Mouse (Mus musculus): Measurements from ENCODE around the gene Calcb.

Gene Calcb

GRCm38 (mm10) chr7:114753471-114753870, 35.0 kb downstream of the Calcb start:
- no peak for DNase-seq (ENCODE audit: low spot score in 2 of 2)

- no peak for DNase-seq (ENCODE audit: low spot score in 2 of 2)
Observed at GRCm38 (mm10) chr7:114754196-114754595, 35.8 kb downstream of the Calcb start.

- no peak for DNase-seq (ENCODE audit: low spot score in 2 of 2)
Observed at GRCm38 (mm10) chr7:114754626-114755025, 36.2 kb downstream of the Calcb start.

- no peak for DNase-seq (ENCODE audit: low spot score in 2 of 2)
Observed at GRCm38 (mm10) chr7:114762660-114763059, 44.2 kb downstream of the Calcb start.

- DNase-seq (ENCODE audit: low spot score in 2 of 2) = no peak
Observed at GRCm38 (mm10) chr7:114765273-114765672, 46.8 kb downstream of the Calcb start.

- no peak for DNase-seq (ENCODE audit: low spot score in 2 of 2)
Observed at GRCm38 (mm10) chr7:114766523-114766922, 48.1 kb downstream of the Calcb start.

GRCm38 (mm10) chr7:114768516-114768915, 50.1 kb downstream of the Calcb start:
- DNase-seq (ENCODE audit: low spot score in 2 of 2) = no peak

GRCm38 (mm10) chr7:114769041-114769440, 50.6 kb downstream of the Calcb start:
- no peak for DNase-seq (ENCODE audit: low spot score in 2 of 2)

GRCm38 (mm10) chr7:114770586-114770985, 52.1 kb downstream of the Calcb start:
- DNase-seq (ENCODE audit: low spot score in 2 of 2) = no peak

GRCm38 (mm10) chr7:114771801-114772200, 53.4 kb downstream of the Calcb start:
- DNase-seq (ENCODE audit: low spot score in 2 of 2) = no peak
